Mouse (Mus musculus) layer of hippocampus, adult 8-10 months (tissue): ENCODE measurements around the gene P3h4. TPM values are rescaled to one million over a fixed set of nuclear protein-coding genes. Genes with fewer than 3 reads are reported as not detected.
"Not testable (repeated sequence)": the region's sequence is repeated elsewhere in the genome, so short reads cannot be mapped to it uniquely, and the experiment has no call there.

ENCODE experiments used
- DNase-seq, 2 experiments: peaks; one replicate each; pipeline ENCODE4 v3.0.0; 2022; ENCODE audit warnings: low spot score in 2 of 2
- microRNA-seq, 2 experiments: library from miRNA; unstranded; fragments of <30 nt; microRNA quantifications; one replicate each; pipeline ENCODE4 v1.2.0; 2022
- total RNA-seq, 4 experiments: library from RNA; stranded (reverse); gene quantifications; 2 replicates each; pipeline ENCODE4 v1.2.4; 2022

Gene P3h4
- total RNA-seq, 4 experiments from 2014 or later, result 9.3 to 12.4 (median 10.6) TPM

- peak in 1 of 2 experiments; percentile 84 for DNase-seq
Observed at GRCm38 (mm10) chr11:100362209-100362978, 52.2 kb downstream of the P3h4 start.

GRCm38 (mm10) chr11:100361059-100361458, 53.6 kb downstream of the P3h4 start:
- not testable (repeated sequence) for DNase-seq

GRCm38 (mm10) chr11:100360175-100360574, 54.5 kb downstream of the P3h4 start:
- DNase-seq, result no peak

Small RNA genes lying within 50 kb of the gene (microRNA-seq; reads per million reads assigned to microRNA genes)
- 0 reads per million in 2 experiments for gene Gm27374

Other genes starting within 250 kb of the P3h4 start
- 1 to 10 TPM; 3.4 to 5.7 (median 3.8) TPM for gene Krt9, start 221.6 kb downstream of the P3h4 start, total RNA-seq
- gene Krt14, start 207.3 kb downstream of the P3h4 start, total RNA-seq, result not detected
- gene Krt16, start 165.9 kb downstream of the P3h4 start, total RNA-seq, result not detected
- not detected for gene Krt17, start 153.8 kb downstream of the P3h4 start, total RNA-seq
- gene Krt42, start 145.0 kb downstream of the P3h4 start, total RNA-seq, result not detected
- 100 to 1,000 TPM; 732 to 782 (median 741) TPM for gene Eif1, start 95.0 kb downstream of the P3h4 start, total RNA-seq
- gene Gast, start 80.4 kb downstream of the P3h4 start, total RNA-seq, result not detected
- gene Hap1, start 58.7 kb downstream of the P3h4 start, total RNA-seq, result 100 to 1,000 TPM; 164 to 201 (median 183) TPM
- 10 to 100 TPM; 37.5 to 40.7 (median 39.8) TPM for gene Jup, start 17.1 kb downstream of the P3h4 start, total RNA-seq
- gene Fkbp10, start 861 bp upstream of the P3h4 start, total RNA-seq, result 1 to 10 TPM; 5.3 to 9.2 (median 7.1) TPM
- 10 to 100 TPM; 46.8 to 59.5 (median 50.4) TPM for gene Nt5c3b, start 27.0 kb upstream of the P3h4 start, total RNA-seq
- 1 to 10 TPM in 3 of 4 experiments, under 1 TPM in 1; 0.92 to 2.2 (median 1.4) TPM for gene Klhl10, start 27.1 kb upstream of the P3h4 start, total RNA-seq
- 100 to 1,000 TPM in 3 of 4 experiments, 10 to 100 TPM in 1; 97.9 to 121 (median 111) TPM for gene Klhl11, start 57.9 kb upstream of the P3h4 start, total RNA-seq
- 100 to 1,000 TPM; 121 to 136 (median 128) TPM for gene Acly, start 113.2 kb upstream of the P3h4 start, total RNA-seq
- gene Ttc25, start 130.8 kb upstream of the P3h4 start, total RNA-seq, result 1 to 10 TPM in 3 of 4 experiments, under 1 TPM in 1; 0.71 to 1.9 (median 1.6) TPM
- gene Cnp, start 160.1 kb upstream of the P3h4 start, total RNA-seq, result 100 to 1,000 TPM; 162 to 216 (median 203) TPM
- gene Nkiras2, start 204.4 kb upstream of the P3h4 start, total RNA-seq, result 10 to 100 TPM; 11.7 to 13.4 (median 12.1) TPM
- gene Dnajc7, start 205.3 kb upstream of the P3h4 start, total RNA-seq, result 100 to 1,000 TPM; 255 to 304 (median 273) TPM